Mouse (Mus musculus) kidney, postnatal 10 days (tissue): ENCODE data around the gene Commd1.

Source experiments
- DNase-seq: peaks from one replicate; pipeline ENCODE4 v3.0.0; 2021; ENCODE audit warnings: mixed read lengths

The Commd1 gene

GRCm38 (mm10) chr11:22981984-22982757 lies at the start of gene Commd1, which contains the start of gene Gm28048:
Commd1 (minus strand) TSS chr11:22982382.
Gm28048 (minus strand) TSS chr11:22982090.
- peak; percentile 99 for DNase-seq

GRCm38 (mm10) chr11:23029399-23029798 lies 47.2 kb upstream of the Commd1 start:
- DNase-seq: no peak

GRCm38 (mm10) chr11:23028957-23029356 lies 46.8 kb upstream of the Commd1 start:
- DNase-seq: no peak

GRCm38 (mm10) chr11:23024169-23024568 lies 42.0 kb upstream of the Commd1 start:
- no peak for DNase-seq

- DNase-seq: no peak
These were observed 41.0 kb upstream of the Commd1 start for GRCm38 (mm10) chr11:23023155-23023554.

- DNase-seq: no peak
These were observed 38.7 kb upstream of the Commd1 start for GRCm38 (mm10) chr11:23020841-23021240.

GRCm38 (mm10) chr11:23020116-23020770 lies 38.1 kb upstream of the Commd1 start:
- peak; percentile 10 for DNase-seq

- DNase-seq: no peak
These were observed 35.8 kb upstream of the Commd1 start for GRCm38 (mm10) chr11:23017943-23018342.

- DNase-seq: no peak
These were observed 32.8 kb upstream of the Commd1 start for GRCm38 (mm10) chr11:23014996-23015395.

GRCm38 (mm10) chr11:23013580-23014294 lies 31.6 kb upstream of the Commd1 start:
- no peak for DNase-seq

GRCm38 (mm10) chr11:23013096-23013495 lies 30.9 kb upstream of the Commd1 start:
- no peak for DNase-seq

- no peak for DNase-seq
These were observed 26.6 kb upstream of the Commd1 start for GRCm38 (mm10) chr11:23008824-23009200.

GRCm38 (mm10) chr11:23008181-23008823 lies 26.1 kb upstream of the Commd1 start:
- peak; percentile 89 for DNase-seq

GRCm38 (mm10) chr11:23007481-23008180 lies 25.4 kb upstream of the Commd1 start, which contains the start of gene Fam161a:
Fam161a (plus strand) TSS chr11:23007531.
- peak; percentile 79 for DNase-seq

- no peak for DNase-seq
These were observed 24.9 kb upstream of the Commd1 start for GRCm38 (mm10) chr11:23007166-23007480.

GRCm38 (mm10) chr11:23005276-23005675 lies 23.1 kb upstream of the Commd1 start:
- DNase-seq: no peak

GRCm38 (mm10) chr11:22998308-22998707 lies 16.1 kb upstream of the Commd1 start:
- DNase-seq: no peak

GRCm38 (mm10) chr11:22995461-22995860 lies 13.3 kb upstream of the Commd1 start:
- DNase-seq: no peak

- no peak for DNase-seq
These were observed 12.1 kb upstream of the Commd1 start for GRCm38 (mm10) chr11:22994271-22994670.

GRCm38 (mm10) chr11:22991218-22991835 lies 9.1 kb upstream of the Commd1 start:
- no peak for DNase-seq

GRCm38 (mm10) chr11:22990393-22991126 lies 8.4 kb upstream of the Commd1 start, which contains the start of gene Cct4:
Cct4 (plus strand) TSS chr11:22990519.
- peak; percentile 97 for DNase-seq
